Comparison of ENCODE assay signal across 25 mouse cellular contexts in the genomic region with DNA sequence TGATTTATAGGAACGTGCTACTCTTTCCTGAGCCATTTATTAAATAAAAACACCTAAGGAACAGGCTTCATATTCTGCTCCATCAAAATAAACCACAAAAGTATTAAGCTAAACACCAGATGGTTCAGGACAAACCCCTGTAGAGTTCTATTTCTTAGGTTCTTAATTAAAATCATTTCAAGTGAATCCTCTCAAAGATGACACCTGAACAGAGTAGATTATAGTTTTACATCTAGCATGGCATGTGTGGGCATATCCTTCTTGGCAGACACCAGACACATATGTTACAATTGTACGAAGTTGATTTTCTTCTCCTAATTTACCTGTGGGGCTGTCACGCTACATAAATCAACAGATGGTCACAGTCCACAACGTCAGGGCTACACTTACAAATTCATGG. TPM values are rescaled to one million over a fixed set of nuclear protein-coding genes. Genes with fewer than 3 reads are reported as not detected.
DNase-seq lines count a peak whose midpoint lies in the region; ATAC-seq and TF ChIP-seq lines count a peak whose summit lies in the region.
"Had no signal": no experiment of that assay in that cellular context is flagged by ENCODE, and none has a peak within 500 bp of the region (broad histone marks: within the 10 kb centered on the region; RNA-seq: fewer than 3 reads in every experiment).

No protein-coding gene starts in this region.

- H3K27me3 ChIP-seq in forebrain, postnatal 0 days (ENCODE audit: insufficient read depth, low read length): no peaks in the 10 kb centered on the region
- no peaks in the 10 kb centered on the region for H3K27me3 ChIP-seq in forebrain, embryonic 12.5 days
- no peaks in the 10 kb centered on the region for H3K27me3 ChIP-seq in hindbrain, embryonic 16.5 days (replicated peaks; ENCODE audit: control insufficient read depth, insufficient read depth, low read length)
- H3K27me3 ChIP-seq in hindbrain, embryonic 11.5 days (ENCODE audit: control insufficient read depth, insufficient read depth, low read length): no peaks in the 10 kb centered on the region
- H3K27me3 ChIP-seq in midbrain, postnatal 0 days (ENCODE audit: insufficient read depth, low read length): no peaks in the 10 kb centered on the region
- H3K27me3 ChIP-seq in midbrain, embryonic 15.5 days (replicated peaks): no peaks in the 10 kb centered on the region
- H3K27me3 ChIP-seq: CH12.LX; embryonic facial prominence, embryonic 12.5 days had no signal

- no peak overlapping the region for H3K4me2 ChIP-seq in forebrain, postnatal 0 days (ENCODE audit: low read depth)
- no peak overlapping the region for H3K4me2 ChIP-seq in forebrain, embryonic 12.5 days
- H3K4me2 ChIP-seq in hindbrain, embryonic 16.5 days (ENCODE audit: low read length): no peak overlapping the region
- H3K4me2 ChIP-seq in hindbrain, embryonic 11.5 days (replicated peaks; ENCODE audit: low read depth, low read length): no peak overlapping the region
- H3K4me2 ChIP-seq in midbrain, postnatal 0 days (ENCODE audit: low read depth, low read length, poor library complexity, severe bottlenecking): no peak overlapping the region
- H3K4me2 ChIP-seq in midbrain, embryonic 15.5 days: no peak overlapping the region
- H3K4me2 ChIP-seq: embryonic facial prominence, embryonic 12.5 days had no signal

- 74% methylated on average over 4 of the region's 4 CpGs for WGBS in forebrain, postnatal 0 days
- WGBS in forebrain, embryonic 12.5 days: 92% methylated on average over 4 of the region's 4 CpGs
- 77% methylated on average over 4 of the region's 4 CpGs for WGBS in hindbrain, embryonic 16.5 days
- 92% methylated on average over 4 of the region's 4 CpGs for WGBS in hindbrain, embryonic 11.5 days
- WGBS in midbrain, postnatal 0 days: 79% methylated on average over 4 of the region's 4 CpGs
- WGBS in midbrain, embryonic 15.5 days: 83% methylated on average over 4 of the region's 4 CpGs

- peak; percentile 2 for DNase-seq in forebrain, postnatal 0 days
- DNase-seq in hindbrain, embryonic 11.5 days (ENCODE audit: low spot score): no peak
- DNase-seq in midbrain, postnatal 0 days (ENCODE audit: low spot score): peak; percentile 40
- DNase-seq in brain, adult 2 months (ENCODE audit: low read depth, low spot score): peak; percentile 7
- DNase-seq: adrenal gland, adult 8-10 months; adrenal gland, postnatal 14 days; adrenal gland, postnatal 36 days; B cell, adult 2 months; cerebellum, adult 11 months; cerebellum, adult 2 months; cerebellum, adult 9-10 months; cerebellum, postnatal 10 days; cerebellum, postnatal 25 days had no signal

- no peaks in the 10 kb centered on the region for H3K4me1 ChIP-seq in forebrain, postnatal 0 days (ENCODE audit: insufficient read depth)
- no peaks in the 10 kb centered on the region for H3K4me1 ChIP-seq in forebrain, embryonic 12.5 days
- H3K4me1 ChIP-seq in hindbrain, embryonic 16.5 days (ENCODE audit: control insufficient read depth, insufficient read depth, low read depth, low read length): no peaks in the 10 kb centered on the region
- H3K4me1 ChIP-seq in hindbrain, embryonic 11.5 days (replicated peaks; ENCODE audit: control insufficient read depth, insufficient read depth, low read length): no peaks in the 10 kb centered on the region
- H3K4me1 ChIP-seq in midbrain, postnatal 0 days (ENCODE audit: insufficient read depth, low read length): no peaks in the 10 kb centered on the region
- no peaks in the 10 kb centered on the region for H3K4me1 ChIP-seq in midbrain, embryonic 15.5 days
- H3K4me1 ChIP-seq: embryonic facial prominence, embryonic 10.5 days; embryonic facial prominence, embryonic 12.5 days had no signal

- H3K4me3 ChIP-seq in forebrain, postnatal 0 days (ENCODE audit: low read depth, low read length): no peak overlapping the region
- H3K4me3 ChIP-seq in forebrain, embryonic 12.5 days (replicated peaks): no peak overlapping the region
- no peak overlapping the region for H3K4me3 ChIP-seq in hindbrain, embryonic 16.5 days (ENCODE audit: low read length)
- H3K4me3 ChIP-seq in hindbrain, embryonic 11.5 days (ENCODE audit: low read depth, low read length): no peak overlapping the region
- H3K4me3 ChIP-seq in midbrain, postnatal 0 days (ENCODE audit: low read depth, low read length): no peak overlapping the region
- H3K4me3 ChIP-seq in midbrain, embryonic 15.5 days: no peak overlapping the region
- H3K4me3 ChIP-seq: embryonic facial prominence, embryonic 10.5 days; embryonic facial prominence, embryonic 12.5 days had no signal

- TF ChIP-seq CTCF in forebrain, postnatal 0 days (IDR thresholded peaks at IDR 0.05; ENCODE audit: low read depth): no peak
- no peak for TF ChIP-seq CTCF in midbrain, postnatal 0 days (IDR thresholded peaks at IDR 0.05)

- H3K9ac ChIP-seq in forebrain, postnatal 0 days: no peak overlapping the region
- no peak overlapping the region for H3K9ac ChIP-seq in forebrain, embryonic 12.5 days
- H3K9ac ChIP-seq in hindbrain, embryonic 16.5 days (ENCODE audit: low read depth, low read length): no peak overlapping the region
- no peak overlapping the region for H3K9ac ChIP-seq in hindbrain, embryonic 11.5 days (ENCODE audit: low read depth, low read length)
- H3K9ac ChIP-seq in midbrain, postnatal 0 days (replicated peaks; ENCODE audit: low read length, poor library complexity, severe bottlenecking): no peak overlapping the region
- no peak overlapping the region for H3K9ac ChIP-seq in midbrain, embryonic 15.5 days
- H3K9ac ChIP-seq: embryonic facial prominence, embryonic 12.5 days had no signal

- no peak overlapping the region for H3K27ac ChIP-seq in forebrain, postnatal 0 days (ENCODE audit: low read depth, low read length)
- no peak overlapping the region for H3K27ac ChIP-seq in forebrain, embryonic 12.5 days
- H3K27ac ChIP-seq in hindbrain, embryonic 16.5 days (ENCODE audit: low read depth, low read length): no peak overlapping the region
- no peak overlapping the region for H3K27ac ChIP-seq in hindbrain, embryonic 11.5 days (ENCODE audit: low read depth, low read length)
- H3K27ac ChIP-seq in midbrain, postnatal 0 days (ENCODE audit: low read depth, low read length): no peak overlapping the region
- H3K27ac ChIP-seq in midbrain, embryonic 15.5 days: no peak overlapping the region
- H3K27ac ChIP-seq: embryonic facial prominence, embryonic 10.5 days; embryonic facial prominence, embryonic 12.5 days had no signal

- no peaks in the 10 kb centered on the region for H3K9me3 ChIP-seq in forebrain, postnatal 0 days (ENCODE audit: low read length)
- H3K9me3 ChIP-seq in forebrain, embryonic 12.5 days: no peaks in the 10 kb centered on the region
- H3K9me3 ChIP-seq in hindbrain, embryonic 16.5 days (ENCODE audit: control insufficient read depth, low read length): no peaks in the 10 kb centered on the region
- H3K9me3 ChIP-seq in hindbrain, embryonic 11.5 days (ENCODE audit: control insufficient read depth, low read length): no peaks in the 10 kb centered on the region
- H3K9me3 ChIP-seq in midbrain, postnatal 0 days (ENCODE audit: low read length): no peaks in the 10 kb centered on the region
- H3K9me3 ChIP-seq in midbrain, embryonic 15.5 days: no peaks in the 10 kb centered on the region
- H3K9me3 ChIP-seq: embryonic facial prominence, embryonic 10.5 days; embryonic facial prominence, embryonic 12.5 days; G1E had no signal

- no peak for ATAC-seq in forebrain, postnatal 0 days
- ATAC-seq in forebrain, embryonic 12.5 days (ENCODE audit: low FRiP score): no peak
- peak; percentile 71; the same call in 1 of the 2 replicates for ATAC-seq in hindbrain, embryonic 16.5 days
- ATAC-seq in hindbrain, embryonic 11.5 days (ENCODE audit: low FRiP score): no peak
- ATAC-seq in midbrain, postnatal 0 days (ENCODE audit: low FRiP score): no peak
- ATAC-seq in midbrain, embryonic 15.5 days (replicated peaks): no peak
- ATAC-seq: activated CD4-positive, CD25-positive, alpha-beta regulatory T cell, adult 4 months; CD4-positive, CD25-positive, alpha-beta regulatory T cell, adult 4 months; forebrain, embryonic 14.5 days; forebrain, embryonic 16.5 days; Patski had no signal

- no peaks in the 10 kb centered on the region for H3K36me3 ChIP-seq in forebrain, postnatal 0 days (ENCODE audit: insufficient read depth)
- no peaks in the 10 kb centered on the region for H3K36me3 ChIP-seq in forebrain, embryonic 12.5 days (replicated peaks)
- no peaks in the 10 kb centered on the region for H3K36me3 ChIP-seq in hindbrain, embryonic 16.5 days (ENCODE audit: control insufficient read depth, insufficient read depth, low read length)
- H3K36me3 ChIP-seq in hindbrain, embryonic 11.5 days (ENCODE audit: control insufficient read depth, insufficient read depth, low read length): no peaks in the 10 kb centered on the region
- no peaks in the 10 kb centered on the region for H3K36me3 ChIP-seq in midbrain, postnatal 0 days (ENCODE audit: insufficient read depth, low read length)
- no peaks in the 10 kb centered on the region for H3K36me3 ChIP-seq in midbrain, embryonic 15.5 days (replicated peaks)
- H3K36me3 ChIP-seq: embryonic facial prominence, embryonic 10.5 days; embryonic facial prominence, embryonic 12.5 days; G1E had no signal

RNA-seq across cellular contexts. Expression of a gene that starts 35.5 kb away (rescaled TPM):
- total RNA-seq in forebrain, postnatal 0 days (2014; rRNA removed): 0.08 and 0.10 TPM in 2 replicates
- 0.04 and 0.18 TPM in 2 replicates for polyA plus RNA-seq in forebrain, postnatal 0 days (2015; fragmentation: Nextera tagmentation; extraction: Ambion mirVana)
- 0.13 and 0.33 TPM in 2 replicates for polyA plus RNA-seq in forebrain, embryonic 12.5 days (2016; fragmentation: Nextera tagmentation; extraction: Ambion mirVana)
- 0.04 and 0.08 TPM in 2 replicates for polyA plus RNA-seq in hindbrain, embryonic 16.5 days (2015; fragmentation: Nextera tagmentation; extraction: Ambion mirVana)
- 0.31 and 0.33 TPM in 2 replicates for polyA plus RNA-seq in hindbrain, embryonic 11.5 days (2014; fragmentation: Nextera tagmentation; extraction: Ambion mirVana)
- total RNA-seq in midbrain, postnatal 0 days (2014; rRNA removed): 0.09 and 0.44 TPM in 2 replicates
- 0.05 and 0.12 TPM in 2 replicates for polyA plus RNA-seq in midbrain, postnatal 0 days (2015; fragmentation: Nextera tagmentation; extraction: Ambion mirVana)
- polyA plus RNA-seq in midbrain, embryonic 15.5 days (2015; fragmentation: Nextera tagmentation; extraction: Ambion mirVana): 0.06 and 0.10 TPM in 2 replicates
- polyA plus RNA-seq: activated CD4-positive, CD25-positive, alpha-beta regulatory T cell, adult 4 months; CD4-positive, CD25-positive, alpha-beta regulatory T cell, adult 4 months; forebrain, embryonic 14.5 days; forebrain, embryonic 16.5 days; G1E; Patski had no signal
